Mouse (Mus musculus): ENCODE data around the gene Cacna1f.

Cacna1f gene

DNA sequence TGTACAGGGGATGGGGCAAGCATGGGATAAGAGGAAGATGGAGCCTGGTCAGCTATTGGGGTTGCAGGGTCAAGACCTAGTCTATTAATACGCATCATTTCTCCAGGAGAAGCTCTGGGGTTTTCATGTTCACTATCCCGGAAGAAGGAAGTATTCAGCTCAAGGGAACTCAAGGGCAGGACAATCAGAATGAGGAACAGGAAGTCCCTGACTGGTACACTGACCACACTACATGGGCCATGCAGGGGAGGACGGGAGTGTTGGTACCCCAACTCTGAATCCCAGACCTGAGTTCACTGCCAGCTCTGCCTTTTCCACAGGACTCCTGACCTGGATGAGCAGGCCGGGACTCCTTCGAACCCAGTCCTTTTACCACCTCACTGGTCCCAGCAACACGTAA lies 25.7 kb downstream of the Cacna1f start:
- no peak for DNase-seq (ENCODE audit: low read depth, low spot score)

DNA sequence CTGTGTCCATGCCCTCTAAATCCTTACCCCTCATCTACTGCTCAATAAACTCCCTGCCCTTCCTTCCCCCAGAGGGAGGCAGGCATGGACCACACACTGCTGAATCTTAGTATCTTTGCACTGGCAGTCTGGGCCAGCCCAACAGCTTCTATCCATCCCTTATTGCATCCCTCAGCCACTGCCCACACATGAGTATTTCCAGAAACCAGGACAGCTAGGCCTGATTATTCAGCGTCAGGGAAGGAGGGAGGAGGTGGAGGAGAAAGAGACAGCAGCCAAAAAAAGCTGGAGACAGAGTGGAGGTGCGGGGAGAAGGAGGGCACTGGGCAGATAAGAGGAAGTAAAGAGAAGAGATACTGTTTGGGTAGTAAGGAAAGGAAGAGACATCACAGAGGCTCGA lies 28.2 kb downstream of the Cacna1f start:
- DNase-seq (ENCODE audit: low read depth, low spot score) = no peak

GRCm38 (mm10) chrX:7638401-7639091 lies 31.7 kb downstream of the Cacna1f start, which contains the start of gene Syp:
TSS of gene Syp (plus strand) at chrX:7638471.
- peak; percentile 42 for DNase-seq (ENCODE audit: low read depth, low spot score)

GRCm38 (mm10) chrX:7639536-7640325 lies 32.8 kb downstream of the Cacna1f start:
- no peak for DNase-seq (ENCODE audit: low read depth, low spot score)

DNA sequence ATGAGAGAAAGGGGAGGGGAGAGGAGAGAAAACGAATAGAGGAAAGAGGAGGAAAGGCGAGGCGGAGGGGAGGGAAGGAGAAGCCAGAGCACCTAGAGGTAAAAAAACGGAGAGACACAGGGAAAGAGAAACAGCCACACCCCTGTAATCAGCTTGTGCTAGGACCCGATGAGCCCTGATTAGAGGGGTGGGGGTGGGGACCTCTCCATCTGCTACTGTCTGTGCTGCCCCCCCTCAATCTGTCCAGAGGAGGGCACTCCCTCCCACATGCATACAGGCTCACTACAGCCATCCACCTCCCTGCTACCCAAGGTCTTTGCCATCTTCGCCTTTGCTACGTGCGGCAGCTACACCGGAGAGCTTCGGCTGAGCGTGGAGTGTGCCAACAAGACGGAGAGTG lies 33.9 kb downstream of the Cacna1f start:
- no peak for DNase-seq (ENCODE audit: low read depth, low spot score)

DNA sequence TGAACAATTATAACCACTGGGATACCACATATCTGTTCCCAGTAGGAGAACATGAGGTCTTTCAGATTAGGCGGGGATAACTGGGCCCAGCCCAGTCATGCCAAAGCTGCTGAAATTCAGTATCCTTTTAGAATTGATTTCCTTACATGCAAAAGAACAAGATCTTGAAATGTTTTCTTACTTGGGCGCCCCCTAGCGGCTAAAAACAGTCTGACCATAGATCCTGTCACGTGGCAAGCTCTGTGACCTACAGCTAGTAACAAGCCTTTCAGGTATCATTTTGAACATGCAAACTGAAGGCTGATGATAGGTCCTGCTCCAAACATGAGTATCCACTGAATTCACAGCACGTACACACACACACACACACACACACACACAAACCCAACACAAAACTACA lies 38.5 kb downstream of the Cacna1f start:
- DNase-seq (ENCODE audit: low read depth, low spot score) = peak; percentile 58

- DNase-seq (ENCODE audit: low read depth, low spot score) = peak; percentile 95
These were observed 41.9 kb downstream of the Cacna1f start for GRCm38 (mm10) chrX:7648671-7649304.

DNA sequence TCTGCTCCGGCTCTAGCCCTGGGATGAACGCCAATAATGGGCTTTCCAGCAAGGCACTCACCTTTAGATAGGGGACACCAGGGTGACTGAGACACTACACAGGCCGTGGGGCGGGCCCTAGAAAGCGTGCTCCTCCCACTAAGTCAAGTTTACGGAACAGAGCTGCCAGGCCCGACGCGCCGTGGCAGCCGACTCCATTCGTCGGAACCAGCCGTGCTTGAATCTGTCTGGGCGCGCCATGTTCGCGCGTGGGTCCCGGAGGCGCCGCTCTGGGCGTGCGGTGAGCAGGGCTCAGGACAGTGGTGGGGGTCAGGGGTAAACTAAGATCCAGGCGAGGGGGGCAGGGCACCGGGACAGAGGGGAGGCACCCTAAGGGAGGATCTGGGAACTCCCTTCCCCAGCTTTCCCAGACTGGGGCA lies 50.3 kb downstream of the Cacna1f start, which contains the start of gene Prickle3:
TSS of gene Prickle3 (plus strand) at position 40 of the 419 bp plus-strand sequence.
- peak; percentile 73 for DNase-seq (ENCODE audit: low read depth, low spot score)

- DNase-seq (ENCODE audit: low read depth, low spot score) = peak; percentile 71
These were observed 51.3 kb downstream of the Cacna1f start for GRCm38 (mm10) chrX:7658031-7658784.

DNA sequence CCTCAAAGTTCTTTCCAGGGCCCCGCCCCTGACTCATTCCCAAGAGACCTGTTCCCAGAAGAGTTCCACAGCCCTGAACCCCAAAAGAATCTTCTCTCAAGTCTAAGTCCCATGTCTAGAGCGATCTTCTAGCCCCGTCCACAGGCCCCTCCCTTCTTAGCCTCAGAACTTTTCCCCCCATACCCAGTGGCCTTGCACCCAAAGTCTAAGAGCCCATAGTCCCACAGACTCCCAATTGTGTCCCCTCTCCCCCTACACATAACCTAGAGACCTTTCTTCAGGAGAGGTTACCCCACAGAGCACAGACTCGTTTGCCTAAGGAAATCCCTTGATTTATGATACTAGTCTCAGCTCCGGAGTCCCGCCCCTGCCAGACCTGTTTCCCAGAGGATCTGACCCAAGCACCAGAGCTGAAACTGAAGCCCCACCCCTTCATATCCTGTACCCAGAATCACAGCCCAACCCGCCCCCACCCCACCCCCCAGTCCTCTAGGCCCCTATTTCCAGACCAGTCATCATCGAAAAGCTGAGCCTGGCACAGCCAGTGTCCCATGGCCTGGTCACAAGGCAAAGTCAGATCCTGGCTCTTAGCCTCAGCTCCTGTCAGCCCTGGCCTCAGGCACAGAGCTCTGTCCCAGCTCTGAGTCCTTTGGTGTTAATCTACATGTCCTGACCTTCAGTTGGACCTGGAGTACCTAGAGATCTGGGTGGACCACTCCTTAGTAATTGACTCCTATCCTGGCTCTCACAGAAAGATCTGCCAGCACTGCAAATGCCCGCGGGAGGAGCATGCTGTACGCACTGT lies 52.1 kb downstream of the Cacna1f start:
- peak; percentile 87 for DNase-seq (ENCODE audit: low read depth, low spot score)

DNA sequence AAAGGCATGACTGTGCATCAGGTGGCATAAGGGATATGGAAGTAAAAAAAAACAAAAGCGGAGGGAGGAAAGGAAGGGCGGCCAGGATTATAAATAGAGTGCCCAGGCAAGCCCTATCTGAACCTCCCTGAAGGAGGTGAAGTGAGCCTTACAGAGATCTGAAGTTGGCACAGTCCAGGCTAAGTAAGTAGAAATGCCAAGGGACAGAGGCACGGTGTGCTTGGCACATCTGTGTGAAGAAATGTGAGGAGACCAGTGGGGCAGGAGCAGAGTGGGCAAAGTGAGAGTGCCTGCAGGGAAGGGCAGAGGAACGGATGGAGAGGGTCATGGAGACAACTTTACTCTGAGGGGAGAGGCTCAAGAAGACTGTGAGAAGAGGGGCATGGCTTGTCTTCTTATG lies 54.2 kb downstream of the Cacna1f start:
- DNase-seq (ENCODE audit: low read depth, low spot score) = peak; percentile 77

DNA sequence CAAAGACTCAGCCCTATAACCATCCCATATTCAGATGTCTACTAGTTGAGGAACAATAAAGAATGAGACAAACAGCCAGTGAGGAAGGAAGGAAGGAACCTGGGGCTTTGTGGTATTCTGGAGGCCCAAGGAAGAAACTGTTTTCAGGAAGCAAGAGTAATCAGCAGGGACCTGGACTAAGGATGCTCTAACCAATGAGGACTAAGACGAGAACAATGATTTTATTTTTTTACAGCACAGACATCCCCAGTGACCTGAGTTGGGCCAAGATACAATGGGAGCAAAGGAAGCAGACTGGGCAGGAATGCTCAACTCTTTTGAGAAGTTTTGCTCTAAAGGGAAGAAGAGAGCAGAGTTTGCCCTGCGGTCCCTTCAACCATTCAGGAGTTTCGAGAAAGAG lies 56.1 kb downstream of the Cacna1f start:
- no peak for DNase-seq (ENCODE audit: low read depth, low spot score)

DNA sequence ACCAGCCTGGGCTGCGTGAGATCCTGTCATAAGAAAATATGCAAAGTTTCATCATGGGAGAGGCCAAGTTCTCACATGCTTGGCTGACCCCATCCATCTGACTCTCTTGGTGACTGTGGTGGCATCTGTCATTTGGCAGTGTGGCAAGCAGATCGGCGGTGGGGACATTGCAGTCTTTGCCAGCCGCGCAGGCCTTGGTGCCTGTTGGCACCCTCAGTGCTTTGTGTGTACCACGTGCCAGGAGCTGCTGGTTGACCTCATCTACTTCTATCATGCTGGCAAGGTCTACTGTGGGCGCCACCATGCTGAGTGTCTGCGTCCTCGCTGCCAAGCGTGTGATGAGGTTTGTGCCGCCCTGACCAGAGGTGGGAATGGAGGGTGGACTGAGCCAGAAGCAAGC lies 57.9 kb downstream of the Cacna1f start:
- no peak for DNase-seq (ENCODE audit: low read depth, low spot score)

- no peak for DNase-seq (ENCODE audit: low read depth, low spot score)
These were observed 59.0 kb downstream of the Cacna1f start for GRCm38 (mm10) chrX:7665739-7666502.

- peak; percentile 50 for DNase-seq (ENCODE audit: low read depth, low spot score)
These were observed 63.6 kb downstream of the Cacna1f start for GRCm38 (mm10) chrX:7670390-7670881.

- DNase-seq (ENCODE audit: low read depth, low spot score) = no peak
These were observed 64.2 kb downstream of the Cacna1f start, which contains the start of gene Plp2 for GRCm38 (mm10) chrX:7670921-7671623. TSS of gene Plp2 (minus strand) at chrX:7671390.

DNA sequence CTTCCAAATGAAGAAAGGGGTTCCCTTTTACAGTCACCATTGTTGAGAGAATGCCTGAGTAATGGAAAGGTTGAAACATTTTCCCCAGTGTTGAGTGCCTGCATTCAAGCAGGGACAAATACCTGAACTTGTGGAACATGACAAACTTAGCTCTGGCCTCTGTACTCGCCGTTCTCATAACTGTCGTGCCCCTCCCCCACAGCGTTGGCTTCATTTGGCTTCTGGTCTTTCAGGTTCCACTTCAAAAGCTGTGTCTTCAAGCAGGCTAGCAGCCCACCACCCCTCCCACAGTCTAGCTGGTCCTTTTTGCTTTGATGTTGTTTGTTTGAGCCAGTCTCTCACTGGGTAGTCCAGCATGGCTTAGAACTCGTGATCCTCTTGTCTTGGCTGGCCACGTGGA lies 65.9 kb downstream of the Cacna1f start:
- no peak for DNase-seq (ENCODE audit: low read depth, low spot score)

- DNase-seq (ENCODE audit: low read depth, low spot score) = no peak
These were observed 66.8 kb downstream of the Cacna1f start for GRCm38 (mm10) chrX:7673578-7674281.
